Mouse (Mus musculus) embryo, embryonic 11 days (tissue): Measurements from ENCODE around the gene Lipn.

Experiments used
- DNase-seq: peaks from one replicate; pipeline ENCODE4 v3.0.0-alpha.2; 2015

Lipn gene

DNA sequence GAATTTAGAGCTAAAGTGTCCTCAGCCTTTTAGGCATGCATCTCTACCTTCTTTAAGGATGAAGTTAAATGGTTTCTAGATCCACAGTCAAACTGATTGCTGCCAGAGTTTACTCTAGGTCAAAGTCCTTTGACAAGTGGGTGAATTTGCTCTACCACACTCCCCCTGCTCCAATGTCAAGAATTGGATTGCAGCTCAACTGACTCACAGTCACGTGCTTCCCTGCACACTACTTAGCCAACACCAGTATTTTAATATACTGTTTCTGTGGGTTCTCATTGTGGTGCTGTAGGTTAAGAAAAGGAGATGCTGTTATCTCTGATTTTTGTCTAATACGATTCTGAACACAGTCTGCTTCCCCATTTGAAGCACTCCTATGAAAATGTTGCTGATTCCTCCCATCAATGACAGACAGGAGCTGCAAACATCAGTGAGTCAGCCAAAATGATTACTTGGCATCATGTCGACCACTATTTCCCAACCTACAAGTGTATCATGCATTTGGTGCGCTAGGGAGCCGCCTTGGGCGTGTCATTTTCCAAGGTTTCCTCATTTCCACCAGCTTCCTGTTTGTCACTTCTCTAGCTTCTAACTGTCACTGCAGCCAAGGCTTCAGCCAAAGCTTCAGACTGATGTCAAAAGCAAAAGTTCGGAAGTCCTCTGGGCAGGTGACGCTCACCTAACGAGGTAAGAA lies at the start of gene Lipn:
Gene Lipn (plus strand): TSS at position 580 of the 694 bp plus-strand sequence.
- DNase-seq: no peak

DNA sequence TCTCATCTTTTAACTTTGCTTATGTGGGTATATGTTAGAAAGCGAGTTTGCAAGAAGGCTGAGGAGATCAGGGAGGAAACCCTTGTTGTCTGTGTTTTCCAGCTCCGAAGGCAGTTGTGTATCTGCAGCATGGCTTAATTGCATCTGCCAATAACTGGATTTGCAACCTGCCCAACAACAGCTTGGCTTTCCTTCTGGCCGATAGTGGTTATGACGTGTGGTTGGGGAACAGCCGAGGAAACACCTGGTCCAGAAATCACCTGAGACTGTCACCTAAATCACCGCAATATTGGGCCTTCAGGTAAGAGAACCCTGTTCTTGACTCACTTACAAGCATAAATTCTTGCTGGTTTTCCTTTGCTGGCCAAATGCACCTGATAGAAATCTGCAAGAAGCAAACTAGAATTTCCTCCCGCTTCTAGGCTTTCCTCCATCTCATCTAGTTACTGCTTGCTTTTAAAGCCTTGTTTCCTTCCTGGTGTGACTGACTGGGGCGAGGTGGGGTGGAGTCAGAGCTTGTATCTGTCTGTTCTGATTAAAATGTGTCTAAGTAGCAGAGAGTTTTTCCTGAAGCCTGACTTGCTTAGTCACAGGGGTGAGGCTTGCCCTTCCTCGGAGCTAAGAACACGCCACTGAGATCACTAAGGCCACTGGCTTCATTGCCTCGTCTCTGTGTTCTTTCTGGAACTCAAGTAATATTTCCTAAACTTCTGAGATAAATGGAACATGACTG lies 45.6 kb upstream of the Lipn start:
- DNase-seq: no peak

DNA sequence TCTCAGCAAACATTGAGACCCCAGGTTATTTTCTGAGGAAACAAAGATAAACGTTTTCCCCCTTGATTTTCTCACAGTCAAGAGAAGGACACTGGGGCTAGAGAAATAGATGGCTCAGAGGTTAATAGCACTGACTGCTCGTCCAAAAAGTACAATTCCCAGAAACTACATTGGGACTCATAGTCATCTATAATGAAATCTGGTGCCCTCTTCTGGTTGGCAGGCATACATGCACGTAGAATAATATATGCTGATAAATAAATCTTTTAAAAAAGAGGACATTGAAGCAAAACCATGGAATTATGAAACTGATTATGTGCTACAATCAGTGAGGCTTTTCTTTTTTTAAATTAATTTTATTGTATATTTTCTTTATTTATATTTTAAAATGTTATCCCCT lies 44.4 kb upstream of the Lipn start:
- peak; percentile 50 for DNase-seq

DNA sequence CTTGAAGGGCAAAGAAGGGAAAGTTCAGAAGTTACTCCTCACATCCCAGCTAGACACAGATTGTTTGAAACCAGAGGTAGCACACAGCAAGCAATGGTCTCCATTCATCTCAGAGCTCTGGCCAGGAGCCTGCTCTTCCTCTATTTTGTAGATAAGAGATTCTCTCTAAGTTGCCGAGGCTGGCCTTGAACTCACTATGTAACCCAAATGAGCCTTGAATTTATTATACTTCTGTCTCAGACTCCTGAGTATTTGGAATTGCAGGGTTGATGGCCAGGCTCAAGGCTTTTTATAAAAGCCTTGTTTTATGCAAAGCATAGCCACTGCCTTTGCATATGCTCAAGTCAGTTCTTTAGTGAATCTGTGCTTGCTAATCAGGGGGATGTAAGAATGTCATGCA lies 27.4 kb upstream of the Lipn start:
- DNase-seq: no peak

DNA sequence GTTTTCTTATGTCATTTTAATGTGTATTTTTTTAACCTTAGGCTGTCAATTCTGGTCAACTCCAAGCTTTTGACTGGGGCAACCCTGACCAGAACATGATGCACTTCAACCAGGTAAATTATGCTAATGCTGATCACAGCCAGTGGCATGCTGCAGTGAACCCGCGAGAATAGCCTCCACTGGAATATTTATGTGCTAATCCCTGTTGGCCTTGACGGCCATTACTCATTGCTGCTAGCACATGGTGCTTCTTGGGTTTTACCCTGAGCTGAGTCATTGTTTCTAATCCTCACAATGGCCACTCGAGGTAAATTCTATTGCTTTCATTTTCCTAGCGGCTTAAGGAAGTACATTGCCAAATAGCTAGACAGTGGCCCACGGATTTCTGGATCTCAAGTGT lies 24.1 kb upstream of the Lipn start:
- DNase-seq: peak; percentile 19

DNA sequence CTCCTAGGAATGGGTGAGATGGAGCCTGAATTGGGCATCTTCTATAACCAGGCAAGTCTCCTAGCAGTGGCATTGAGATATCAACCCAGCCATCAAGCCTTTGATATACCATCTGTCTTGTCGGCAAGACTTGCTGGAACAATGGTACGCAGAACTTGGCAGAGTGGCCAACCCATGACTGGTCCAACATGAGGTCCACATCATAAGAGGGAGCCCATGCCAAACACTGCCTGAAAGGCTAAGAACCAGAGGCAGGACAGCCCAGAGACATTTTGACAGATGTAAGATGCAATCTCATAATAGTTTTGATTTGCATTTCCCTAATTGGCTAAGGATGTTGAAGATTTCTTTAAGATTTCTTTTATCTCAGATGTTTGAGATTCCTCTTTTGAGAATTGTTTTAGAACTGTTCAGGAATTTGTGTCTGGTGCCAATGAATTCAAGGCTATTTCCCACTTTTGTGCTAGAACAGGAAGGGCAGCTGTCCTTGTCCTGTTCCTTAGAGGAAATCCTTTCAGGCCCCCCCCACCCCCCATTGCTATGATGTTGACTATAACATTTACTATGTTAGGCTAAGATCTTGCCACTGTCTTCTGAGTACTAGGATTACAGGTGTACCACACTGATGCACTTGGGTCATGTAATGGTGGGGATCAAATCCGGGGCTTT lies 17.7 kb upstream of the Lipn start:
- no peak for DNase-seq

DNA sequence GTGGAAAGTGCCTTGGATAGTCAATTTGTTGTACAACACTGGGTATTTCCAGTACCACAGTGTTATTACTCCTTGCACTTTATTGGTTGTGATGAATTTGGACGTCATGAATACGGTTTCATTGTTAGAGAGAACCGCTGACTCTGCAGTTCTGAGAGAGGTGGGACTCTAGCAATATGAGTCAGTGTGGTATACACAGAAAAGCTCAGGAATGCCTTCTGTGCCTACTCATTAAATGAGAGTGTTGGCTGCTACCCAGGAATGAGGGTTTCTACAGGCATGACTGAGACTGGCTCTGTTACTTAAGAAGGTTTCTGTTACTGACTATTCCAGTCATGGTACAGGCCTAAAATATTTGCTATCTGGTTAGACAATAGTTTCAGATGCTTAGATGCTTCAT lies 15.7 kb upstream of the Lipn start:
- no peak for DNase-seq

DNA sequence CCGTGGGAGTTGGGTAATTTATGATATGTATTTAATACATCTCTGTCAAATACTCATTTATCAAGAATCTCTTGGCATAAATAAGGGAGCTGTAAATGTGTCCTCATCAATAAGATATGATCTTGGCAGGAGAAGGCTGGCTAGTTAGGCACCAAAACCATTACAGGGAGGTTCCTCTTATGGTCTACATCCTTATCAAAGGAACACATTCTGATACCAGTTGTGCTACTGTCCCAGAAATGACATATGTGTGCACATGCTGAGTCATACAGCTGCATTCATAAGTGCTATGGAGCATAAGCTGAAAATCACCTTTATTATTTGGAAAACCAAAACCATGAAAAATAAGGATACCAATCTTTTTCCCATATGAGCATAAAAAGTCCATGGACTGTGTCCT lies 3.6 kb upstream of the Lipn start:
- DNase-seq: no peak

DNA sequence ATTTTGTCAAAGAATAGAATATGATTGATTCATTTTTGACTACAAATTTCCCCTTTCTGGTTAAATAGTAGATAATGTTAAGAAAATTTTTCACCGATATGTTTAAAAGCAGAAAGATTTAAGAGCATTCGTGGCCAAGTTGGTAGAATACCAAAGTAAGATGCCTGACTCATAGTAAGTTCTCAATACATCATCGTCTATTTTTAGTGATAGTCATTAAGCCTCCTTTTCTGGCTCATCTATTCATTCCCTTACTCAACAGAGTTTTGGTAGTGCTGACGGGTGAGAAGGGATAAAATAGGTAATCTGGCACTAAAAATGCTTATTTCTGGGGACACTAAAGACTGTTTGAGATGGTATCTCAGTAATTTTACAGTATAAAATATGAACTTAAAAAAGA lies 3.1 kb upstream of the Lipn start:
- no peak for DNase-seq

DNA sequence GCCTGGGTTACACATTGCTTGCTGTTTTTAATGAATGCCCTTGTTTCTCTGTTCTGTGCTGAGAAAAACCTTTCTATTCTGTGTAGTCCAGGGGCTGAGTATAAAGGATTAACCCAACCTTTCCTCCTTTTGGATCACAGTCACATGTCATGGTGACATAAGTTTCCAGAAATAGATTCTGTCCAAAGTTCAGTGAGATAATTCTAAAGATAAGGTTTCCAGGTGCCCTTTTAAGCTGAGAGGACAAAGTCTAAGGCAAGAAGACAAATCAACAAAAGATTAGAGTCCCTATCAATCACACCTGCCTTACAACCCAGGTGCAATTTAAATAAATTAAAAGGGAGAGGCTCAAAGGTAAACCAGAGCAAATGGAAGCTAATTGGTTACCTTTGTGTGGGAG lies 7.1 kb downstream of the Lipn start:
- DNase-seq: no peak

DNA sequence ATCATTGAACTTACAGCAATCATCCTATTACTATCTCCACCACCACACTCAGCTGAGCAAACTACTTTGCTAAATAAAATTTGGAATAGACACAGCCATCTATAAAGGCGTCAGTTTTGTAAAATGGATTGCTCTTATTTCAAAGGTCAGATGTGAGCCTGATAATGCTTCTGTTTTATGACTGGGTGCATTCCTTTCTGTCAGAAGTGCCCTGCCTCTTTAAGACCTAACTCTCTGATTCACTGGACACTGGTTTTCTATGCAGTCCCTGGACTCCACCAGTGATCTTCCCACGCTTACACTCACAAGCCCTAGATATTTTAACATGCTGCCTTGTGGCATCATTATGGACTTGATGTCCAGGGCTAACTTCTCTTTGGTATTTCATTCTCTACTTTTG lies 11.0 kb downstream of the Lipn start:
- no peak for DNase-seq

DNA sequence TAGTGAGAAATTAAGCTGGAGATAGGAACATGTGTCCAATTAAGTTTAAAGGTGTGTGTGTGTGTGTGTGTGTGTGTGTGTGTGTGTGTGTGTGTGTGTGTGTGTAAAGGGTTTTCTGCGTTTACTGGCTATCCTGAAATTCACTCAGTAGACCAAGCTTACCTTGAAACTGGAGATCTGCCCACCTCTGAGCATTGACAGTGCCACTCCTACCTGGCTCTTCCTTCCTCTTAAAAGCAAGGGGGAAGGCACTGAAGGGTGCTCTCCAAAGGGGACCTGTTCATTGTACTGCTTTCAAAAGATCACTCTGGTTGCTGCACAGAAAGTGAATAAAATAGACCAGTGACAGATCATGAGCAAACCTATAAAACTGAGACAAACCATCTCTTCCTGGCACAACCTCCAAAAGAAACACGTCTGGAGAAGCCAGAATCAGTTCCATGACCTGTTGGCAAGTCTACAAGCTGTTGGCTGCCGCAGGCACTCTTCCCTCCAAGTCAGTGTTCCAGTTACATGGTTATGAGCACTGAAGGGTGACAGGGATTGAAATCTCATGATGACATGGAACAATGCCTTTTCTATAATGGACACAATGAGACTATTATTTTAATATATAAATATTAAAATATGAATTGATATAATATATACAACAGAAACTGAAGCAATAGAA lies 22.0 kb downstream of the Lipn start:
- DNase-seq: no peak

DNA sequence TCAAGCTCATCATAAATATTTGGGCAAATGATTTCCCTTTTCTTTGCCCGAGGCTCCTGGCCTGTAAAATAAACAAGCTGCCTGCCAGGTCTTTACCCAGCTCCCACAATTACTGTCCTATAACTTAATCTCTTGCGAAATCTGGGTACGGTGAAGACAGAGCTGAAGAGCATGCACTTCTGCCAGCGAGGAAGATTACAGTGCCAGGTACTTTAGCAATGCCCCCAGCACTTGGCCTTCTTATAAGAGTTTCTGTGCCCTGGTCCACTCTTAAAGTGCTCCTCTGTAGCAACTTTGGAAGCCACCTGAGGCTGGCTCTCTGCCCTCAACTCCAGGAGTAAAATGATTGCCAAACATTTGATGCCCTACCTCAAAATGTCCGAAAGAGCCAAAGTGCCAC lies 28.2 kb downstream of the Lipn start:
- DNase-seq: no peak

DNA sequence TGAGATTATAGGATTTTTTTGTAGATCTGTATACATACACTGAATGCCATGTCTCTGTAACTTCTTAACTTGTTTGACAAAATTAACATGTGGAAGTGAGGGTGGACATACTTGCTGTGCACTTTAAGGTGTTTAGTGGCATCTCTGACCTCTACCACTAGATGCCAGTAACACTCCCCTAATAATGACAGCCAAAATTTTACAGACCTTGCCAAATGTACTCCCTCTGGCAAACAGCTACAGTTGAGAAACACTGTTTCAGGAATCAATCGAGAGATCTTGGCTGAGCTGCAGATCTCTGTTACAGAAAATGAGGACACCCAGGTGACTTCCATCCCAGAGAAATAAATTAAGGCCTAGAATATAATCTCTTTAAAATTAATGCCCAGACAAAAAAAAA lies 29.1 kb downstream of the Lipn start:
- DNase-seq: no peak

DNA sequence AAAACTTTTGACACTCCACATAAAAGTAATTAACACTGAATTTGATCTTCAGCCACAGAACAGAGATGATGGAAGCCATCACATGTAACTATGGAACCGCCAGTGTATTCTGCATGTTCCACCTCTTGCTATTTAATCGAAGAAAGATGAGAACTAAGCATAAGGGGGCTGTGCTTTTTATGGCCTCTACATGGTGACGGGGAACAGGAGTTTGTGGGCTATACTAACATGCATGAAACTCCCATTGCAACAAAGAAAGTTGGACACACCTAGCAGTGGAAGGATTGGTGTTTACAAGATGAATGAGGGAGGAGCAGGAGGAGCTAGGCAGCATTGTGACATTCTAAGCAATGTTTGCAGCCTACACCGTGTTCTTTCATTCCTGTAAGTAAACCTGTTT lies 33.5 kb downstream of the Lipn start, which contains the start of gene Lipm:
Gene Lipm (plus strand): TSS at position 301 of the 400 bp plus-strand sequence.
- no peak for DNase-seq

DNA sequence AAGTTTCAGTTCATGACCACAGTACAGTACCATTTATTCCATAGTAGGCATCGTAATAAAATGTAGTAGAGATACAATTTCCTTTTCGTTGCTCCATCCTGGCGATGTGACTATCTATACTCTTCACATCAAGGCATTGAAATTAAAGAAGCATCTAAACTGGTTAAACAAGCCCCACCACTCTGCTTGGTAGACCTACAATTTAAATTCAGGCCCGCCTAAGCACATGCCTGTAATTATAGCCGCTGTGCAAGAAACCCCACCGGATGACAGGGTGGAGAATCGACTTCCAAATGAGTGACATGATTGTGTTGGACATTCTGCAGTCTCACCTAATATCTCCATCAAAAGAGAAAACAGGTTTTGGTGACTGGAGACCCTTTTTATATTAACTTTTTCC lies 34.7 kb downstream of the Lipn start:
- peak; percentile 3 for DNase-seq

DNA sequence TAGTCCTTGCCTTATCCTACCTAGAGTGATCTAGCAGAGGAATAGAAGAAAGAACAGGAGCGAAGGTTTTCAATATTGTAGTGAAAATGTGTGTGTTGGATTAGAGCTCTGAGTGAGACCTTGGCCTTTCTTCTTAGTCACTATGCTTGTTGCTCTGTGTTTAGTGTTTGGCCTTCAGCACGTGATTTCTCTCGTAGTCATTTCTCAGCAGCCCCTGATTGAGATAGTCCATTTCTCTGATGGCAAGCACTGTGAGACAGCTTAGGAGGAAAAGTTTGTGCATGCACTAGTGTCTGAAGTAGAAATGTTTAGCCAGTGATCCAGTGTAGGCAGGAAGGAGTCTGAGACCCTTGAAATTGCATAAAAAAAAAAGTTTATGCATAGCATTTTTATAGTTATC lies 37.7 kb downstream of the Lipn start:
- DNase-seq: no peak

DNA sequence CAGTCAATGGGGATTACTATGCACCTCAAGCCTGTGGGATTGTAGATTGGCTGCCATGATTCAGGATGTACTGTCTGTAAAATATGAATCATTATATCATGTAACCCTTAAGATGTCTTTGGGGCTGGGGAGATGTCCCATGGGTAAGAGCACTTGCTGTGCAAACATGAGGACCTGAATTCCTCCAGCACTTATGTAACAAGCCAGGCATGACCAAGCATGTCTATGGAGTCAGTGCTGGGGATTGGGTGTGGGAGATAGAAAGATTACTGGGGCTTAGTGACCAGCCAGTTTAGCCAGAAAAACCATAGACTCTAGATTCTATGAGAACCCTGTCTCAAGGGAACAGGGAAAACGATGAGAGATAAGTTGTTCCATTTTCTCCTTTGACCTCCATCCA lies 51.9 kb downstream of the Lipn start:
- no peak for DNase-seq

DNA sequence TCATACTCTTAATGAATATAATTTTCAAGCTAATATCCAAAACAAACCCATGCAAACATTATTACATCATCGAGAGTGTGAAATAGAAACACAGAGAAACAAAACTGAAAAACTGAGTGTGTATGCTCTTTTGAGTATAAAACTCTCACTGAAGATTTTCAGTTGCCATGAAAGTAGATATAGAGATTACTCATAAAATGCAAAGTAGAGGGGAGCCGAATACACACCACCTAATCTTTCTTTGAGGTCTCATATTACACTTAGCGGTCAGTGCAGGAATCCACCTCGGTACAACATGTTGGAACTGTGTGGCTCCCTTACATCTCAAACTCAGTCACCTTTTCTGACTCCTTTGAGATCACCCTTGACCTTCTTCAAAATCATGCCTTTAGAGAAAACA lies 52.5 kb downstream of the Lipn start:
- DNase-seq: no peak

DNA sequence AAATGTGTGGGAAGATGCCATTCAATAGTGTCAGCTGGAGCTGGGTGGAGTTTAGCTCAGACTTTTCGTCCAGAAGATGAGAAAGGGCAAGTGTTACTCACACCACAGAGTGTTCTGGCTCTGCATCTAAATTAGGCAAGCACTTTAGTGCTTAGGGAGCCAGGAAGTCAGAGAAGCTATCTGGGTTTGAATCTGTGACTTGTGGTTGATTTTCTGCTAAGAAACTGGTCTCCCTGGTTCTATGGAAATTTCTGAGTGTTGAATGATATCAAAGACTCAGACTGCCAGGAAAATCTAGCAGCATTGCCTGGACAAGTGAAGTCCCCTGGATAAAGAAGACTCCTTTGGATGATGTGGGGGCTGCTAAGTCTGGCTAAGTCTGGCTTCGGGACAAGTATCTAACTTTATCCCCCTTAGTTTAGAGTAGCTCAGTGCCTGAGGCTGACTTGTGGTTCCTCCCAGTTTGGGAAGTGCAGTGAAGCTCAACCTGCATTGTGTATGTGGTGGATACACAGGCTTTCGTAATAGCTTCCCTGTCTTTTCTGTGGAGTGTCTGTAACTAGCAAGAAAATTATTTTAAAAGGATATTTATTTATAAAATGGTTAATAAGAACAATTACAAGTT lies 53.1 kb downstream of the Lipn start:
- no peak for DNase-seq
